Mouse (Mus musculus) olfactory bulb, adult 2 months (tissue): ENCODE data around the gene Pgghg.

ENCODE experiments used
- CTCF ChIP-seq: fragments of 200-500 bp; IDR thresholded peaks from 2 replicates; pipeline ENCODE4 v1.5.1; 2012; ENCODE audit warnings: low read depth, mild to moderate bottlenecking, low read length, moderate library complexity; ENCODE audit not compliant: insufficient read depth
- POLR2A ChIP-seq: fragments of 200-500 bp; IDR thresholded peaks from 2 replicates; pipeline ENCODE4 v1.6.1; 2012; ENCODE audit warnings: mild to moderate bottlenecking, low read depth, low read length, moderate library complexity; ENCODE audit not compliant: insufficient read depth

GRCm38 (mm10) chr7:140973396-140974165 is 32.4 kb downstream of the Pgghg start:
- TF ChIP-seq CTCF (no peak), POLR2A (no peak)
